Comparison of ENCODE assay signal across 9 mouse cellular contexts in the genomic region with DNA sequence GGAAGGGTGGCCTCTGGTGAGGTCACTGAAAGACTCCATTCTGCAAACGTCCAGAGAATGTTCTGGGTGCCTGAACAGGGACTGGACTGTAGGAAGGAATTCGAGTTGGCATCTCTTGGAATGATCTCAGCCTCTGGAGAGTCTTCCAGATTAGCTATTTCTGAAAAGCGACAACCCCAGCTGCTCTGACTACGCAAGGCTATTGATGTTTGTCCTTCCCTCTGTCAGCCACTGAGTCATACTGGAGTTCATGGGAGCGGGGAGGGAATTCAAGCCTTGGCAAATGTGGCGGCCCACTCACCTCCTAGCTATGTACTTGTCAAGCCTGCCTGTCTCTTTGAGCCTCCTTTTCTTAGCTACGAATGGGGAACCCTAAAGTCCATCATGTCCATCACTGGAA.
DNase-seq lines count a peak whose midpoint lies in the region; ATAC-seq and TF ChIP-seq lines count a peak whose summit lies in the region.
"Had no signal": no experiment of that assay in that cellular context is flagged by ENCODE, and none has a peak within 500 bp of the region (broad histone marks: within the 10 kb centered on the region; RNA-seq: fewer than 3 reads in every experiment).

No protein-coding gene starts in this region.

- 0 out of 2 replicates have a peak, but pooled peaks cover under 1% of the 10 kb centered on the region for H3K4me1 ChIP-seq in limb, embryonic 14.5 days (ENCODE audit: control insufficient read depth, insufficient read depth, low read length)
- H3K4me1 ChIP-seq in limb, embryonic 10.5 days: peaks cover 16% of the 10 kb centered on the region
- H3K4me1 ChIP-seq: liver, embryonic 12.5 days had no signal

- no peaks in the 10 kb centered on the region for H3K27me3 ChIP-seq in limb, embryonic 14.5 days (ENCODE audit: control insufficient read depth, insufficient read depth, low read length)
- no peaks in the 10 kb centered on the region for H3K27me3 ChIP-seq in limb, embryonic 10.5 days (ENCODE audit: low read depth, poor library complexity, severe bottlenecking)
- H3K27me3 ChIP-seq: neural tube, embryonic 12.5 days had no signal

- TF ChIP-seq POLR2A in limb, embryonic 14.5 days (IDR thresholded peaks at IDR 0.05; ENCODE audit: borderline replicate concordance, extremely low read depth, insufficient read depth, insufficient read length): no peak

- no peak overlapping the region for H3K4me3 ChIP-seq in limb, embryonic 14.5 days (replicated peaks; ENCODE audit: low read length)
- no peak overlapping the region for H3K4me3 ChIP-seq in limb, embryonic 10.5 days
- H3K4me3 ChIP-seq: liver, embryonic 12.5 days; neural tube, embryonic 12.5 days had no signal

- H3K36me3 ChIP-seq in limb, embryonic 14.5 days (ENCODE audit: control insufficient read depth, insufficient read depth, low read length): no peaks in the 10 kb centered on the region
- no peaks in the 10 kb centered on the region for H3K36me3 ChIP-seq in limb, embryonic 10.5 days
- H3K36me3 ChIP-seq: liver, embryonic 12.5 days; neural tube, embryonic 12.5 days had no signal

- no peak overlapping the region for H3K9ac ChIP-seq in limb, embryonic 14.5 days (ENCODE audit: low read depth, low read length, severe bottlenecking)
- H3K9ac ChIP-seq: liver, embryonic 12.5 days; neural tube, embryonic 12.5 days had no signal

- WGBS in limb, embryonic 14.5 days: 77% methylated on average over 7 of the region's 7 CpGs
- 89% methylated on average over 7 of the region's 7 CpGs for WGBS in limb, embryonic 10.5 days

- no peak for ATAC-seq in limb, embryonic 14.5 days (ENCODE audit: low FRiP score, low read depth)
- ATAC-seq: liver, embryonic 12.5 days had no signal

- no peaks in the 10 kb centered on the region for H3K9me3 ChIP-seq in limb, embryonic 14.5 days (ENCODE audit: control insufficient read depth, low read length)
- no peaks in the 10 kb centered on the region for H3K9me3 ChIP-seq in limb, embryonic 10.5 days (replicated peaks)
- H3K9me3 ChIP-seq: liver, embryonic 12.5 days; neural tube, embryonic 12.5 days had no signal

- H3K4me2 ChIP-seq in limb, embryonic 14.5 days (replicated peaks; ENCODE audit: low read depth, low read length, severe bottlenecking): no peak overlapping the region
- H3K4me2 ChIP-seq: liver, embryonic 12.5 days; neural tube, embryonic 12.5 days had no signal

- DNase-seq in limb, embryonic 14.5 days (ENCODE audit: low spot score): peak; percentile 17
- no peak for DNase-seq in limb, embryonic 10.5 days (ENCODE audit: low spot score)
- DNase-seq in adrenal gland, postnatal 14 days: peak; percentile 72
- DNase-seq in heart, adult 8-10 months (ENCODE audit: low spot score): peak; percentile 42
- DNase-seq in skeletal muscle tissue, adult 2 months (ENCODE audit: low read depth, low spot score): peak; percentile 66
- DNase-seq in ovary, postnatal 14 days (ENCODE audit: low spot score): no peak
- DNase-seq in thymus, postnatal 36 days: no peak

- H3K27ac ChIP-seq in limb, embryonic 14.5 days (replicated peaks; ENCODE audit: low read depth, low read length): no peak overlapping the region
- H3K27ac ChIP-seq in limb, embryonic 10.5 days: no peak overlapping the region
- H3K27ac ChIP-seq: liver, embryonic 12.5 days; neural tube, embryonic 12.5 days had no signal

Comparison
In these comparisons a context has a peak if more than half of its experiments do, and no peak if none do; other contexts are left out.
1. DNase-seq: peak in limb, embryonic 14.5 days (single experiment), adrenal gland, postnatal 14 days (single experiment), heart, adult 8-10 months (single experiment) and skeletal muscle tissue, adult 2 months (single experiment); none in limb, embryonic 10.5 days (single experiment), ovary, postnatal 14 days (single experiment) and thymus, postnatal 36 days (0 of 2).